Mouse (Mus musculus) forebrain, embryonic 16.5 days (tissue): Measurements from ENCODE around the gene Hltf. TPM values are rescaled to one million over a fixed set of nuclear protein-coding genes. Genes with fewer than 3 reads are reported as not detected.

Experiments used
- ATAC-seq: fragments of 200-750 bp; cut with Nextera tagmentation; 2 replicates; pipeline ENCODE4 v1.8.0; 2017; ENCODE audit warnings: mild to moderate bottlenecking, moderate library complexity
- H3K27ac ChIP-seq: fragments of 300-500 bp; sonication (generic); 2 replicates; pipeline ENCODE4 v1.5.1; 2014; ENCODE audit warnings: low read length, control low read depth
- H3K27me3 ChIP-seq: fragments of 300-500 bp; sonication (generic); replicated peaks from 2 replicates; pipeline ENCODE4 v1.6.1; 2014; ENCODE audit warnings: low read length; ENCODE audit not compliant: control insufficient read depth, insufficient read depth
- H3K36me3 ChIP-seq: fragments of 300-500 bp; sonication (generic); 2 replicates; pipeline ENCODE4 v1.6.1; 2014; ENCODE audit not compliant: control insufficient read depth, insufficient read depth
- H3K4me1 ChIP-seq: fragments of 300-500 bp; sonication (generic); replicated peaks from 2 replicates; pipeline ENCODE4 v1.6.1; 2014; ENCODE audit warnings: low read length; ENCODE audit not compliant: control insufficient read depth, insufficient read depth
- H3K4me2 ChIP-seq: fragments of 300-500 bp; sonication (generic); 2 replicates; pipeline ENCODE4 v1.6.1; 2014; ENCODE audit warnings: mild to moderate bottlenecking, low read length, control low read depth
- H3K4me3 ChIP-seq: fragments of 300-500 bp; sonication (generic); replicated peaks from 2 replicates; pipeline ENCODE4 v1.5.1; 2014; ENCODE audit warnings: mild to moderate bottlenecking, low read length, control low read depth
- H3K9ac ChIP-seq: fragments of 300-500 bp; sonication (generic); replicated peaks from 2 replicates; pipeline ENCODE4 v1.6.1; 2014; ENCODE audit warnings: low read depth, low read length, control low read depth
- H3K9me3 ChIP-seq: fragments of 300-500 bp; sonication (generic); 2 replicates; pipeline ENCODE4 v1.6.1; 2016; ENCODE audit warnings: low read length; ENCODE audit not compliant: control insufficient read depth
- WGBS: fragments of 180-500 bp; shearing (Covaris S2); extraction: QIAGEN DNeasy Blood & Tissue Kit; methylation state at CpG from one replicate; pipeline ENCODE4 v1.1.7; 2014; 5-methylcytosine and 5-hydroxymethylcytosine counted together
- polyA plus RNA-seq: library from polyadenylated mRNA; unstranded; fragments of >200 nt; fragmentation: Nextera tagmentation; extraction: Ambion mirVana; gene quantifications from 2 replicates; pipeline ENCODE4 v1.2.1, GENCODE M21; 2015

The Hltf gene
- polyA plus RNA-seq, 1 experiment from 2014 or later, result 24.6 TPM

DNA sequence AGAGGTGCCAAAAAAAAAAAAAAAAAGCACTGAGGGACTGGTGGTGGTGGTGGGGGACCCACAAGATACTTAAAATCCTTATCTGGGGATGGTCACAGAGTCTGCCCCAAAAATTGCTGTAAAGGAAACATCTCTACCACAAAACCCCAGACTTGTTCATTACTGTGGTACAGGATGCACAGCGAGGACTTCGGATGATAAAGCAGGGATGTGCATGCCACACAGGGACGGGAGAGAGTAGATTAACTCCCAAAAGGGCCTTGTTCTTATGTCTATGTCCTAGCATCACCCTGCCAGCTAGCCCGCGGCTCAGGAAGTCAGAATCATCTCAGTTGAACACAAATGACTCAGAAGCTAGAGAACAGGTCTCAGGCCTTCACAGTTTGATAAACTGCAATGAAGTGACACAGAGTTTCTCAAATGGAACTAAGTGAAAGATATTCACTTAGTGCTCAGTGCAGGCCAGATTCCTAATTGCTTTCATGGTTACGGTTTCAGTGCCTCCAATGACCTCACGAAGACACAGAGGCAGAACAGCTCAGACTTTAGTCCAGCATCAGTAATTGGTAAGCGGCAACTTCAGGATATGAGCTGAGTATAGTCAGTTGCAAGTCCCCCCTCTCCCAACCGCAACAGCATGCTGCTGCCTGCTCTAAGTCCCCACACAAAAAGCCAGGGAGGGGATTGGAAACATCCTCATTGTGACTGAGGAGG, 79.4 kb downstream of the Hltf start:
- H3K36me3 ChIP-seq, result no peaks in the 10 kb centered on the region
- no peak overlapping the region for H3K4me2 ChIP-seq
- 92% methylated on average over 9 of the region's 9 CpGs for WGBS
- H3K27me3 ChIP-seq, result no peaks in the 10 kb centered on the region
- no peaks in the 10 kb centered on the region for H3K4me1 ChIP-seq
- no peak overlapping the region for H3K9ac ChIP-seq
- no peak overlapping the region for H3K27ac ChIP-seq
- H3K9me3 ChIP-seq, result no peaks in the 10 kb centered on the region
- no peak overlapping the region for H3K4me3 ChIP-seq
- ATAC-seq, result no peak

DNA sequence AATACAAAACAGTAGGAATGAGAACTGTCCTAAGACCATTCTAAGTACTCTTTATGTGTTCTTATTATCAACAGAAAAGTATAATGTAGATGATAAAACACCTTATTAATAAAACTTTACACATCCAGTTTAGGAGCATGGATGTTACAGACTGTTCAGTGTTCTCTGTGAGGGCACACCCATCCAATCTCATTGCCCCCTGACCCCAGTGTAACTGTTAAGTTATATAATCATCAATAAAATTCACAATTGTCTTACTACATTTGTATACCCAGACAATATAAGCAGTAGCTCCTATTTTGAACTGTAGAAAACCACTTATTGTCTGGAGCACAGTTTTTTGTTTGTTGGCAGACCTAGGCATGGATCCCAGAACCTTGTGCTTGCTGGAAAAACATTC, 83.6 kb downstream of the Hltf start:
- H3K36me3 ChIP-seq, result no peaks in the 10 kb centered on the region
- ATAC-seq, result no peak
- H3K4me2 ChIP-seq, result no peak overlapping the region

DNA sequence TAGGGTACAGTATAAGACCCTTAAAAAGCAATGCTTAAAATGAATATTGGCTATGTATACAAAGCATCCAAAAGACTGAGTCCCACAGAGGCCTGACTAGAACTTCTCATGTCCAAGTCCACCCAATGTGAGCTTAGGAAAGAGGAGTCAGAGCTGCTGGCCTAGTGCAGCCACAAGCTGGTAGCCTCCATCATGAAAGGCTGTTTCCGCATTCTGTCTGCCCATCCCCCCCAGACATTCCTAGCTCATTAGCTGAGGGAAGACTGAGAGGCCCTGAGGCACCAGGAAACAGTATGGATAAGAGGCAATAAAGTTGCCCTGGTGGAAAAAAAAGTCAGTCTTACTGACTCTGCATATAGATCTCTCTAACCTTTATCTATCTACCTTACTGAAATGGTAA, 84.1 kb downstream of the Hltf start:
- H3K4me1 ChIP-seq, result no peaks in the 10 kb centered on the region; the same call in 1 of the 2 replicates
- no peaks in the 10 kb centered on the region for H3K36me3 ChIP-seq
- H3K9me3 ChIP-seq, result no peaks in the 10 kb centered on the region
- ATAC-seq, result no peak
- H3K27me3 ChIP-seq, result no peaks in the 10 kb centered on the region
- no peak overlapping the region for H3K4me2 ChIP-seq
- H3K9ac ChIP-seq, result no peak overlapping the region
- H3K27ac ChIP-seq, result no peak overlapping the region
- no peak overlapping the region for H3K4me3 ChIP-seq
- WGBS, result 26% methylated on average over 1 of the region's 1 CpGs

More for the DNA sequence above, 83.6 kb downstream of the Hltf start:
- no peak overlapping the region for H3K4me3 ChIP-seq
- no peaks in the 10 kb centered on the region; the same call in 1 of the 2 replicates for H3K4me1 ChIP-seq
- H3K9me3 ChIP-seq, result no peaks in the 10 kb centered on the region
- H3K27me3 ChIP-seq, result no peaks in the 10 kb centered on the region
- H3K27ac ChIP-seq, result no peak overlapping the region
- no peak overlapping the region for H3K9ac ChIP-seq

DNA sequence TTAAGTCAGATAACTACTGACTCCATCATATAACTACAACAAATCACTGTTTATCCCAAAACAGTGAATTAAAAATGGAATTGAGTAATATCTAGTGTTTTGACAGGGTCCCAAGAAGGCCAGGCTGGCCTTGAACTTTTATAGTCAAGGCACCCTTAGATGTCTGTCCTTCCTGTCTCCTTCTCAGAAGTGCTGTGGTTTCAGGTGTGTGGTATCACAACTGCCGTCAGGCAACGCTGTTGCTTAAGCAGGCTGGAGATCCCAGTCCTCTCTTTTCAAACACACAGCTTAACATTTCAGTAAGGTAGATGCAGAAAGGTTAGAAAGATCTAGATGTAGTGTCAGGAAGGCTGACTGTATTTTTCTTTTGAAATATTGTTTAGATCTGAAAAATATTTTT, 84.5 kb downstream of the Hltf start:
- Histone ChIP-seq H3K4me3 (no peak overlapping the region), H3K36me3 (no peaks in the 10 kb centered on the region), H3K4me2 (no peak overlapping the region), H3K4me1 (no peaks in the 10 kb centered on the region; the same call in 1 of the 2 replicates), H3K27ac (no peak overlapping the region), H3K9ac (no peak overlapping the region), H3K27me3 (no peaks in the 10 kb centered on the region), H3K9me3 (no peaks in the 10 kb centered on the region)
- no peak for ATAC-seq
- 94% methylated on average over 2 of the region's 2 CpGs for WGBS

DNA sequence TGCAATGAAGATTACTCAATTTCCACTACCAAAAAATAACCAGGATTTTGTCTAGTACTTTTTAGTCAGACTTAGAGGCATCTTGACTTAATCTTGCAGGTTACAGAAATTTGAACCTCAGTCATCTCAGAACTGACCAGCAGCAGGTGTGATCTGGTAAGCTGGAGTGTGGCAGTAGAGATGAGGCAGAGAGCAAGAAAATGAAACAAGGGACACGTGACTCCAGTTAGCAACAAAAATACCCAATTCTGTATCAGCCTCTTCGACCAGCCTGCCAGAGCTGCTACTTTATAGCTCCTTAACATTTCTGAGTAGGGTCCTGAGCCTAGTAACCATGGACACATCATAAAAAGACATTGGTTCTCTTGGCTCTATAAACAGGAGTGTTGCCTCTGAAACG, 85.0 kb downstream of the Hltf start:
- Histone ChIP-seq H3K9me3 (no peaks in the 10 kb centered on the region), H3K27me3 (no peaks in the 10 kb centered on the region), H3K36me3 (no peaks in the 10 kb centered on the region), H3K4me3 (no peak overlapping the region), H3K4me2 (no peak overlapping the region), H3K27ac (no peak overlapping the region), H3K4me1 (no peaks in the 10 kb centered on the region; the same call in 1 of the 2 replicates), H3K9ac (no peak overlapping the region)
- ATAC-seq, result no peak
- 79% methylated on average over 3 of the region's 3 CpGs for WGBS

GRCm38 (mm10) chr3:20143726-20144125, 86.1 kb downstream of the Hltf start:
- Histone ChIP-seq H3K9ac (no peak overlapping the region), H3K9me3 (no peaks in the 10 kb centered on the region), H3K4me3 (no peak overlapping the region), H3K27me3 (no peaks in the 10 kb centered on the region), H3K27ac (no peak overlapping the region), H3K36me3 (no peaks in the 10 kb centered on the region), H3K4me1 (no peaks in the 10 kb centered on the region; the same call in 1 of the 2 replicates), H3K4me2 (no peak overlapping the region)
- 61% methylated on average over 3 of the region's 3 CpGs for WGBS
- no peak for ATAC-seq

- H3K4me2 ChIP-seq, result no peak overlapping the region
- no peaks in the 10 kb centered on the region for H3K36me3 ChIP-seq
- H3K27ac ChIP-seq, result no peak overlapping the region
- H3K9me3 ChIP-seq, result no peaks in the 10 kb centered on the region
- no peaks in the 10 kb centered on the region; the same call in 1 of the 2 replicates for H3K4me1 ChIP-seq
- H3K4me3 ChIP-seq, result no peak overlapping the region
- no peak overlapping the region for H3K9ac ChIP-seq
- WGBS, result 9% methylated on average over 2 of the region's 2 CpGs
- no peaks in the 10 kb centered on the region for H3K27me3 ChIP-seq
- ATAC-seq, result no peak
Observed at GRCm38 (mm10) chr3:20144401-20144800, 86.8 kb downstream of the Hltf start.

DNA sequence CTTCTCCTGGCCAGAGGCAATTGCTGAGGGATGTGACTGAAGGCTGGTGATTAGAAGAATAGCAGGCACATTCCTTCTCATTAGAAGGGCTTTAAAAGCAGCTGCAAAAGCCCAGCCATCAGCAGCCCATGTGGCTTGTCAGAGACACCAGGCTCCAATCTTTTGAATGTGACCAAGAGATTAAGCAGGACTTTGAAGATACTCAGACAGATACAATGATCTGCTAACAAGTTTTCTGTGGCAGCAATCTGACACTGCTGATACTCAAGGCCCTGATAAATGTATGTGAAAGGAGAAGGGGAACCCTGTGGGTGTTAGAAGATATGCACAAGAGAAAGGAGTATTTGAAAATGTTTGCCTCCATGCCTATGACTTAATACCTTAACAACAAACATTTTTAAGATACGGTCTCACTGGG, 88.1 kb downstream of the Hltf start:
- Histone ChIP-seq H3K4me2 (no peak overlapping the region), H3K9me3 (no peaks in the 10 kb centered on the region), H3K36me3 (no peaks in the 10 kb centered on the region), H3K27ac (no peak overlapping the region), H3K27me3 (no peaks in the 10 kb centered on the region), H3K4me3 (no peak overlapping the region), H3K9ac (no peak overlapping the region), H3K4me1 (no peaks in the 10 kb centered on the region; the same call in 1 of the 2 replicates)
- ATAC-seq, result no peak
- 29% methylated on average over 1 of the region's 1 CpGs for WGBS

DNA sequence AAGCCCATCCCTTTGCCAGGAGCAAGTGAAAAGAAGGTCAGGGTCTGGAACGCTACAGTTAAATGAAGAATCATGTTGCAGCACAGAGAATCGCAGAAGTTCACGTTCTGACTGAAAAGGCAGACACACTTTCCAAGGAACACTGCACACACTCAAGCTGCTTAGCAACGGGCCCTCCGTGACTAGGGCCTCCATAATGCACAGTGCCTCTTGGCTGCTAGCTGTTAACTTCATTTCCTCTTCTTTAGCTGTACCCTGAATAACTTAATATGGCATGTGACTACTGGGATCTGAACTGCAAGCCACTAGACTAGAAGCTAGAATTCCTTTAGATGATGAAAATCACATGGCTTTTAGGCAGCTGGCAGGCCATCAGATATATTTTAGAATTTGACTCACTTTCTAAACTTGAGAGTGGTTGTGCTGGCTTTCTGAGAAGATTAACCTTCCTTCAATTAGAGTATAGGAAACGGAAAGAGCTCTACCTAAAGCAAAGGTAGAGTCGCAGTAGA, 89.3 kb downstream of the Hltf start:
- WGBS, result 47% methylated on average over 7 of the region's 7 CpGs
- H3K4me3 ChIP-seq, result no peak overlapping the region
- no peak overlapping the region for H3K9ac ChIP-seq
- H3K4me2 ChIP-seq, result no peak overlapping the region
- H3K36me3 ChIP-seq, result no peaks in the 10 kb centered on the region
- ATAC-seq, result peak; percentile 77
- H3K9me3 ChIP-seq, result no peaks in the 10 kb centered on the region
- no peaks in the 10 kb centered on the region for H3K27me3 ChIP-seq
- no peaks in the 10 kb centered on the region; the same call in 1 of the 2 replicates for H3K4me1 ChIP-seq
- H3K27ac ChIP-seq, result no peak overlapping the region
